Mouse (Mus musculus) spleen, postnatal 10 days (tissue): Measurements from ENCODE around the gene Adat3.
A peak's percentile ranks its signal among the peaks of the same experiment; 100 is the strongest.

ENCODE experiments used
- DNase-seq, 2 experiments: peaks; one replicate each; pipeline ENCODE4 v3.0.0; 2021 to 2022; ENCODE audit warnings: low spot score in 2 of 2

Gene Adat3

GRCm38 (mm10) chr10:80653156-80653720 lies 50.6 kb downstream of the Adat3 start:
- DNase-seq, result no peak

GRCm38 (mm10) chr10:80654866-80655265 lies 52.2 kb downstream of the Adat3 start:
- DNase-seq, result no peak

- DNase-seq, result no peak
Measured at GRCm38 (mm10) chr10:80655406-80656129, 52.9 kb downstream of the Adat3 start.

- DNase-seq, result peak; percentile 97 to 99
Measured at GRCm38 (mm10) chr10:80656130-80656862, 53.6 kb downstream of the Adat3 start.

GRCm38 (mm10) chr10:80656863-80657623 lies 54.4 kb downstream of the Adat3 start, which contains the start of gene Btbd2:
Btbd2 (minus strand) TSS chr10:80657071.
- DNase-seq, result peak in 1 of 2 experiments; percentile 70
